Mouse (Mus musculus): ENCODE data around the gene Il27ra.

Gene Il27ra

GRCm38 (mm10) chr8:84042066-84042947, at the start of gene Il27ra:
Il27ra (minus strand) TSS chr8:84042589.
- peak; percentile 80 for DNase-seq

GRCm38 (mm10) chr8:84090585-84090984, 48.2 kb upstream of the Il27ra start:
- no peak for DNase-seq

GRCm38 (mm10) chr8:84089277-84089676, 46.9 kb upstream of the Il27ra start:
- no peak for DNase-seq

- DNase-seq, result no peak
Measured at GRCm38 (mm10) chr8:84087821-84088220, 45.4 kb upstream of the Il27ra start.

- DNase-seq, result no peak
Measured at GRCm38 (mm10) chr8:84087156-84087555, 44.8 kb upstream of the Il27ra start.

GRCm38 (mm10) chr8:84084341-84085115, 42.1 kb upstream of the Il27ra start:
- no peak for DNase-seq

GRCm38 (mm10) chr8:84083829-84084241, 41.4 kb upstream of the Il27ra start:
- no peak for DNase-seq

GRCm38 (mm10) chr8:84079206-84079605, 36.8 kb upstream of the Il27ra start:
- DNase-seq, result no peak

GRCm38 (mm10) chr8:84076849-84077248, 34.5 kb upstream of the Il27ra start:
- DNase-seq, result no peak

GRCm38 (mm10) chr8:84076412-84076811, 34.0 kb upstream of the Il27ra start:
- DNase-seq, result no peak

GRCm38 (mm10) chr8:84073230-84073976, 31.0 kb upstream of the Il27ra start:
- no peak for DNase-seq

GRCm38 (mm10) chr8:84072321-84072720, 29.9 kb upstream of the Il27ra start:
- DNase-seq, result no peak

GRCm38 (mm10) chr8:84071921-84072320, 29.5 kb upstream of the Il27ra start:
- no peak for DNase-seq

- no peak for DNase-seq
Measured at GRCm38 (mm10) chr8:84070667-84071066, 28.3 kb upstream of the Il27ra start.

- no peak for DNase-seq
Measured at GRCm38 (mm10) chr8:84070241-84070640, 27.9 kb upstream of the Il27ra start.

- DNase-seq, result no peak
Measured at GRCm38 (mm10) chr8:84069750-84070149, 27.4 kb upstream of the Il27ra start.

- no peak for DNase-seq
Measured at GRCm38 (mm10) chr8:84069169-84069568, 26.8 kb upstream of the Il27ra start.

- no peak for DNase-seq
Measured at GRCm38 (mm10) chr8:84068316-84069035, 26.1 kb upstream of the Il27ra start.

- DNase-seq, result no peak
Measured at GRCm38 (mm10) chr8:84067911-84068310, 25.5 kb upstream of the Il27ra start.

GRCm38 (mm10) chr8:84067047-84067573, 24.7 kb upstream of the Il27ra start:
- peak; percentile 99 for DNase-seq

- DNase-seq, result peak; percentile 97
Measured at GRCm38 (mm10) chr8:84066291-84066930, 24.0 kb upstream of the Il27ra start, which contains the start of gene Rfx1. Rfx1 (plus strand) TSS chr8:84066834.
